Mouse (Mus musculus) neural tube, embryonic 11.5 days (tissue): Measurements from ENCODE around the gene Klk8. TPM values are rescaled to one million over a fixed set of nuclear protein-coding genes. Genes with fewer than 3 reads are reported as not detected.

ENCODE experiments used
- ATAC-seq: fragments of 200-750 bp; cut with Nextera tagmentation; 2 replicates; pipeline ENCODE4 v1.8.0; 2017; ENCODE audit warnings: moderate number of reproducible peaks, mild to moderate bottlenecking, moderate TSS enrichment, moderate library complexity; ENCODE audit not compliant: insufficient read depth, low FRiP score, low TSS enrichment
- DNase-seq: peaks from one replicate; pipeline ENCODE4 v3.0.0-alpha.2; 2015; ENCODE audit warnings: low spot score
- H3K27ac ChIP-seq: fragments of 300-500 bp; sonication (generic); 2 replicates; pipeline ENCODE4 v1.5.1; 2014; ENCODE audit warnings: low read depth, mild to moderate bottlenecking, low read length
- H3K27me3 ChIP-seq: fragments of 300-500 bp; sonication (generic); 2 replicates; pipeline ENCODE4 v1.6.1; 2014; ENCODE audit warnings: mild to moderate bottlenecking, low read length, mixed read lengths; ENCODE audit not compliant: control insufficient read depth, insufficient read depth
- H3K36me3 ChIP-seq: fragments of 300-500 bp; sonication (generic); 2 replicates; pipeline ENCODE4 v1.6.1; 2014; ENCODE audit warnings: mild to moderate bottlenecking, low read length, moderate library complexity, mixed read lengths; ENCODE audit not compliant: control insufficient read depth, insufficient read depth
- H3K4me1 ChIP-seq: fragments of 300-500 bp; sonication (generic); 2 replicates; pipeline ENCODE4 v1.6.1; 2014; ENCODE audit warnings: low read length, mixed read lengths; ENCODE audit not compliant: control insufficient read depth, insufficient read depth
- H3K4me2 ChIP-seq: fragments of 300-500 bp; sonication (generic); 2 replicates; pipeline ENCODE4 v1.6.1; 2014; ENCODE audit warnings: low read depth, mild to moderate bottlenecking, moderate library complexity
- H3K4me3 ChIP-seq: fragments of 300-500 bp; sonication (generic); 2 replicates; pipeline ENCODE4 v1.5.1; 2014; ENCODE audit warnings: low read depth, low read length
- H3K9ac ChIP-seq: fragments of 300-500 bp; sonication (generic); 2 replicates; pipeline ENCODE4 v1.6.1; 2014; ENCODE audit warnings: mild to moderate bottlenecking, low read length
- H3K9me3 ChIP-seq: fragments of 300-500 bp; sonication (generic); 2 replicates; pipeline ENCODE4 v1.6.1; 2016; ENCODE audit warnings: low read length; ENCODE audit not compliant: control insufficient read depth
- WGBS: fragments of 180-500 bp; shearing (Covaris S2); extraction: QIAGEN DNeasy Blood & Tissue Kit; methylation state at CpG from one replicate; pipeline ENCODE4 v1.1.7; 2014; 5-methylcytosine and 5-hydroxymethylcytosine counted together
- polyA plus RNA-seq: library from polyadenylated mRNA; unstranded; fragments of >200 nt; fragmentation: Nextera tagmentation; extraction: Ambion mirVana; gene quantifications from 2 replicates; pipeline ENCODE4 v1.2.1, GENCODE M21; 2014

Gene Klk8
- polyA plus RNA-seq, 1 experiment from 2014 or later = 8.6 TPM

GRCm38 (mm10) chr7:43799876-43800275 is 2.5 kb downstream of the Klk8 start:
- DNase-seq = no peak
- H3K27ac ChIP-seq = no peak overlapping the region
- no peaks in the 10 kb centered on the region for H3K9me3 ChIP-seq
- 67% methylated on average over 7 of the region's 7 CpGs for WGBS
- no peak overlapping the region for H3K9ac ChIP-seq
- H3K4me2 ChIP-seq = no peak overlapping the region
- no peaks in the 10 kb centered on the region for H3K36me3 ChIP-seq
- no peaks in the 10 kb centered on the region for H3K4me1 ChIP-seq
- H3K27me3 ChIP-seq = peaks cover 14% of the 10 kb centered on the region
- no peak overlapping the region for H3K4me3 ChIP-seq
- no peak for ATAC-seq

- WGBS = 66% methylated on average over 5 of the region's 5 CpGs
- Histone ChIP-seq H3K27ac (no peak within 1 kb of the TSS), H3K9me3 (no peaks in the 10 kb centered on the region), H3K27me3 (no peaks in the 10 kb centered on the region), H3K9ac (no peak within 1 kb of the TSS), H3K36me3 (no peaks in the 10 kb centered on the region), H3K4me2 (no peak within 1 kb of the TSS), H3K4me3 (no peak within 1 kb of the TSS), H3K4me1 (no peaks in the 10 kb centered on the region)
- DNase-seq (no peak), ATAC-seq (no peak)
These were observed 13.6 kb downstream of the Klk8 start, which contains the start of gene Klk7 for GRCm38 (mm10) chr7:43810994-43811393. Gene Klk7 (plus strand): TSS chr7:43811294.

- ATAC-seq (no peak), DNase-seq (no peak)
- H3K4me3 ChIP-seq = no peak overlapping the region
- no peak overlapping the region for H3K4me2 ChIP-seq
- H3K9me3 ChIP-seq = no peaks in the 10 kb centered on the region
- H3K9ac ChIP-seq = no peak overlapping the region
- no peaks in the 10 kb centered on the region for H3K4me1 ChIP-seq
- H3K36me3 ChIP-seq = no peaks in the 10 kb centered on the region
- no peaks in the 10 kb centered on the region for H3K27me3 ChIP-seq
- H3K27ac ChIP-seq = no peak overlapping the region
- WGBS = 88% methylated on average over 7 of the region's 7 CpGs
These were observed 17.8 kb downstream of the Klk8 start for GRCm38 (mm10) chr7:43815211-43815610.

GRCm38 (mm10) chr7:43816746-43817145 is 19.4 kb downstream of the Klk8 start:
- no peaks in the 10 kb centered on the region for H3K27me3 ChIP-seq
- no peaks in the 10 kb centered on the region for H3K9me3 ChIP-seq
- no peak overlapping the region for H3K27ac ChIP-seq
- H3K4me2 ChIP-seq = no peak overlapping the region
- no peaks in the 10 kb centered on the region for H3K36me3 ChIP-seq
- H3K9ac ChIP-seq = no peak overlapping the region
- H3K4me1 ChIP-seq = no peaks in the 10 kb centered on the region
- DNase-seq (no peak), ATAC-seq (no peak)
- no peak overlapping the region for H3K4me3 ChIP-seq

GRCm38 (mm10) chr7:43821581-43821980 is 24.2 kb downstream of the Klk8 start:
- ATAC-seq (no peak), DNase-seq (no peak)
- WGBS = 90% methylated on average over 7 of the region's 7 CpGs
- H3K9ac ChIP-seq = no peak overlapping the region
- no peaks in the 10 kb centered on the region for H3K27me3 ChIP-seq
- H3K4me3 ChIP-seq = no peak overlapping the region
- H3K4me1 ChIP-seq = no peaks in the 10 kb centered on the region
- no peaks in the 10 kb centered on the region for H3K9me3 ChIP-seq
- H3K36me3 ChIP-seq = no peaks in the 10 kb centered on the region
- H3K27ac ChIP-seq = no peak overlapping the region
- H3K4me2 ChIP-seq = no peak overlapping the region

- Histone ChIP-seq H3K9me3 (no peaks in the 10 kb centered on the region), H3K4me3 (no peak within 1 kb of the TSS), H3K4me1 (no peaks in the 10 kb centered on the region), H3K27me3 (no peaks in the 10 kb centered on the region), H3K9ac (no peak within 1 kb of the TSS), H3K27ac (no peak within 1 kb of the TSS), H3K36me3 (no peaks in the 10 kb centered on the region), H3K4me2 (no peak within 1 kb of the TSS)
- no peak for ATAC-seq
- no peak for DNase-seq
- 82% methylated on average over 10 of the region's 10 CpGs for WGBS
These were observed 26.8 kb downstream of the Klk8 start, which contains the start of gene Klk6 for GRCm38 (mm10) chr7:43824199-43824598. Gene Klk6 (plus strand): TSS chr7:43824499.

- no peak overlapping the region for H3K4me3 ChIP-seq
- no peaks in the 10 kb centered on the region for H3K9me3 ChIP-seq
- ATAC-seq (no peak), DNase-seq (no peak)
- H3K27me3 ChIP-seq = no peaks in the 10 kb centered on the region
- H3K4me1 ChIP-seq = no peaks in the 10 kb centered on the region
- H3K9ac ChIP-seq = no peak overlapping the region
- H3K27ac ChIP-seq = no peak overlapping the region
- H3K36me3 ChIP-seq = no peaks in the 10 kb centered on the region
- no peak overlapping the region for H3K4me2 ChIP-seq
- 93% methylated on average over 5 of the region's 5 CpGs for WGBS
These were observed 28.7 kb downstream of the Klk8 start for GRCm38 (mm10) chr7:43826056-43826455.

- Histone ChIP-seq H3K36me3 (no peaks in the 10 kb centered on the region), H3K27me3 (no peaks in the 10 kb centered on the region), H3K4me3 (no peak overlapping the region), H3K27ac (no peak overlapping the region), H3K9ac (no peak overlapping the region), H3K9me3 (no peaks in the 10 kb centered on the region), H3K4me1 (no peaks in the 10 kb centered on the region), H3K4me2 (no peak overlapping the region)
- no peak for DNase-seq
- no peak for ATAC-seq
- 89% methylated on average over 4 of the region's 4 CpGs for WGBS
These were observed 30.3 kb downstream of the Klk8 start for GRCm38 (mm10) chr7:43827706-43828105.

GRCm38 (mm10) chr7:43829006-43829405 is 31.6 kb downstream of the Klk8 start:
- H3K9ac ChIP-seq = no peak overlapping the region
- H3K4me1 ChIP-seq = no peaks in the 10 kb centered on the region
- H3K4me3 ChIP-seq = no peak overlapping the region
- no peak for ATAC-seq
- no peaks in the 10 kb centered on the region for H3K36me3 ChIP-seq
- H3K9me3 ChIP-seq = no peaks in the 10 kb centered on the region
- no peak for DNase-seq
- no peaks in the 10 kb centered on the region for H3K27me3 ChIP-seq
- H3K4me2 ChIP-seq = no peak overlapping the region
- no peak overlapping the region for H3K27ac ChIP-seq
- WGBS = 95% methylated on average over 8 of the region's 8 CpGs
